Mouse (Mus musculus): ENCODE measurements around the gene Yrdc.

Gene Yrdc

GRCm38 (mm10) chr4:124850261-124850913 lies at the start of gene Yrdc:
Yrdc (plus strand) TSS chr4:124850679.
- TF ChIP-seq GATA4 (IDR thresholded peaks at IDR 0.05; ENCODE audit: insufficient replicate concordance, low read length) = no peak

- TF ChIP-seq GATA4 (IDR thresholded peaks at IDR 0.05; ENCODE audit: insufficient replicate concordance, low read length) = no peak
These were observed 48.7 kb upstream of the Yrdc start, which contains the start of gene Mtf1 for GRCm38 (mm10) chr4:124801552-124802308. Mtf1 (plus strand) TSS chr4:124802104.

DNA sequence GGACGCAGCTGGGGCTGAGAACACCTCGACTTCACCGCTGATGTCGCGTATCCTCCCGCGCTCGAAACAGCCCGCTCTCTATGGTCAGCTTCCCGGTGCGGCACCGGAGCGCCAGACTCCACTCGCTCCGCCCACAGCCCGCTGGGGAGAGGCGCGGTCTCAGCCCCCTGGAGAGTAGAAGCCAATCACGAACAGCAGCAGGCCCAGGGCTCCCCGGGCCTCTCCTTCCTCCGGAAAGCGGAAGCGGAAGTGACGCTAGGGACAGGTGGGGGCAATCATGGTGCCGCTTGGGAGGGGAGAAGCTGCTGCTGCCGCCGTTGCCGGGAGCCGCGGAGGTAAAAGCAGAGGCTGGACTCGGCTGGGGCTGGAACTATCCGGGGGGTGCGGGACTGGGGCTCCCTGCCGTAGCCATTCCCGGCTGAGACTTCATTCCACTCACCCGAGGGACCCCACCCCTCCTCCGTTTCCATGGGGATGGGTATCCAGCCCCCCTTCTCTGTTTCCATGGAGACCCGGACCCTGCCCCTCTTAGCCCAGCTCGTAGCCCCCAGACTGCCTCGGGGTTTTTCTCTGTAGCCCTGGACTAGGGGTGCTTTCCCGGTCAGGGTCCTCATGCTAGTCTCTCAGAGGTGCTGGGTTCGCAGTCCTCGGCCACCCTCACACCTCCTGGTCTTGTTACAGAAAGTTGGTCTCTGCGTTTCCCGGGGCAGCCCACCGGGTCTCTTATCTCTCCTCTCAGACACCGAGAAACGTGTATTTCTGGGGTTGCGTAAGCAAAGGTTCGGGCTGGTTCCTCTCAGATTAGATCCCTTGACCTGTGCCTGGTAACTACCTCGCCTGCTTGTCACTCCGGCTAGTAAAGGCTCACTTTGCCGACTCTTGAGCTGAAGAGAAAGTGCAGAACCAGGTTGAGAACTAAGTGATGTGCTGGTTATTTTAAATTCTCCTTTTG lies 47.9 kb upstream of the Yrdc start:
- TF ChIP-seq GATA4 (IDR thresholded peaks at IDR 0.05; ENCODE audit: insufficient replicate concordance, low read length) = no peak; the same call in 1 of the 2 replicates

- TF ChIP-seq GATA4 (IDR thresholded peaks at IDR 0.05; ENCODE audit: insufficient replicate concordance, low read length) = no peak
These were observed 47.1 kb upstream of the Yrdc start for GRCm38 (mm10) chr4:124803406-124803805.

DNA sequence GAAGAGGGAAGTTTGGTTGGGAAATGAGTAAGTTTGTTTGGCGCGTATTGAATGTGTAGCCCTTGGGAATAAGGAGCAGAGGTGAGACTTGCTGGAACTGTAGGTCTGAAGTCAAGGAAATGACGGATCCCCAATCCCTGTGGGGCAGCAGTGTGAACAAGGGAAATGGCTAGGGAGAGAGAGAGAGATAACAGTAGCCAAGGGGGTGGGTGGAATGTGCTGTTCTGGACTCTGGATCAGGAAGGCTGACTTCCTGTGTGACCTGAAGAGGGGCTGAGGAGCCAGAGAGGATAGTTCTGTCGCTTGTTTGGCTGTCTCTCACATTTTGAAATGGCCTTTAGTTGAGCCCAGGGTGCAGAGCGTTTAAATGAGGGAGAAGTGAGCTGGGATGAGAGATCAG lies 42.0 kb upstream of the Yrdc start:
- peak; percentile 94 for TF ChIP-seq GATA4 (IDR thresholded peaks at IDR 0.05; ENCODE audit: insufficient replicate concordance, low read length)

GRCm38 (mm10) chr4:124809136-124809883 lies 41.2 kb upstream of the Yrdc start:
- no peak for TF ChIP-seq GATA4 (IDR thresholded peaks at IDR 0.05; ENCODE audit: insufficient replicate concordance, low read length)

DNA sequence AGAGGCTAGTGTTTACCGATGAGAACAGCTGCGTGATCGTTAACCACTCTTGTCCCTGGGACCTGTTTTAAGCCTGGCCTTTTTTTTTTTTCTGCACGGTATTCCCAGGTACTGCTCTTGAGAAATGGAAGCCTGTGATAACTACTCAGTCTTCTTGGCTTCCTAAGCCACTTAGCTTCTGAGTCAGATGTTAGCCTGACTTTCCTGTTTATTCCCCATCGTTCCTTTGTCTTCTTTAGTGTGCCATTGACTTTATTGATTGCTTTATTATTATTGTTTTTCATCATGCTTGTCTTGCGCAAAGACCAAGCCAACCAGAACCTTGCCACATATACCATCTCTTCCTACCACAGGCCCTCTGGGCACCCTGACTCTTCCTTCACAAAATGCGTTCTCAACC lies 40.4 kb upstream of the Yrdc start:
- no peak for TF ChIP-seq GATA4 (IDR thresholded peaks at IDR 0.05; ENCODE audit: insufficient replicate concordance, low read length)

- TF ChIP-seq GATA4 (IDR thresholded peaks at IDR 0.05; ENCODE audit: insufficient replicate concordance, low read length) = no peak
These were observed 39.0 kb upstream of the Yrdc start for GRCm38 (mm10) chr4:124811347-124811975.

DNA sequence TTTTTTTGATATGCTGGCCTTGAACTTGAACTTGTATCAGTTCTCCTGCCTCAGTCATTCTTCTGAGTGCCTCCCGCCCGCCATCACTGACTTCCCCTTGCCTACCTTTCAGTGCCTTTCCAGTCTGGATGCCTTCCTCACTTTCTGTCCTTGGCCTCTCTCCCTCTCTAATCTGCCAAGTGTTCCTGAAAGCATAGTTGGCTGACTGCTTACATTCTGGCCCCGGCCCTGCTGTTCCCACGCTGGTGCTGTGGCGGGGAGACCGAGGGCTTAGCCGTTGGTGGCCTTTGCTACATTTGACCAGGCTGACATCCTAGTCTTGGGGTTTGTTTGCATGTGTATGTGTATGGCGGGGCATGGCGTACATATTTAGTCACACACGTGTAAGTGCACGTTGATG lies 34.6 kb upstream of the Yrdc start:
- TF ChIP-seq GATA4 (IDR thresholded peaks at IDR 0.05; ENCODE audit: insufficient replicate concordance, low read length) = no peak

DNA sequence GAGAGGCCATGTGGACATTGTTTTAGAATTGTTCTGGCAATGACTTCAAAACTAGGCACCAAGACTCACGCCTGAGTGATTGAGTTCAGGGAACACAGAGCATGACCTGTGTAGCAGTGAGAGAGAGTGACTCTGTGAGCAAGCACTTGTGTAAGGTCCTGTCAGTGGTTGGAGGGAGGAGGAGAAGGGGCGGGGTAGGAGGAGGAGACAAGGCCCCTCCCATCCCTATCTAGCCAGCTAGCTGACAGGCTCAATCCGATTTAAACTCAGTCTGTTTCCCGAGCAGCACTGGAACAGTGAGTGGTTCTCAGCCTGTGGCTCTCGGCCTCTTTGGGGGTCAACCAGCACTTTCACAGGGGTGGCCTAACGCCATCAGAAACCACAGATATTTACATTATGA lies 32.7 kb upstream of the Yrdc start:
- TF ChIP-seq GATA4 (IDR thresholded peaks at IDR 0.05; ENCODE audit: insufficient replicate concordance, low read length) = peak; percentile 24; the same call in 1 of the 2 replicates

DNA sequence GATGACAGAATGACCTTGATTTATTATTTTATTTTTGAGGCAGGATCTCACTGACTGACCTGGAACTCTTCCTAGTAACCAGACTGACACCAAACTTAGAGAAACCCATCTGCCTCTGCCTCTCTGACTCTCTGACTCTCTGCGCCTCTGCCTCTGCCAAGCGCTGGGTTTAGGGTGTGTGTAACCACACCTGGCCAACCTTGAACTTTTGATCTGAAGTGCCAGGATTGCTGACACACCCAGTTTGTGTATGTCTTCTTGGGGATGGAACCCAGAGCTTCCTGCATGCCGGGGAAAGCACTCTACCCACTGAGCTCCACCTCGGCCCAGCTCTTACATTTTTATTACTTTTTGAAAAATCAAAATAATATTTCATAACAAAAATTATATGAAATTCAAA lies 31.6 kb upstream of the Yrdc start:
- no peak for TF ChIP-seq GATA4 (IDR thresholded peaks at IDR 0.05; ENCODE audit: insufficient replicate concordance, low read length)

DNA sequence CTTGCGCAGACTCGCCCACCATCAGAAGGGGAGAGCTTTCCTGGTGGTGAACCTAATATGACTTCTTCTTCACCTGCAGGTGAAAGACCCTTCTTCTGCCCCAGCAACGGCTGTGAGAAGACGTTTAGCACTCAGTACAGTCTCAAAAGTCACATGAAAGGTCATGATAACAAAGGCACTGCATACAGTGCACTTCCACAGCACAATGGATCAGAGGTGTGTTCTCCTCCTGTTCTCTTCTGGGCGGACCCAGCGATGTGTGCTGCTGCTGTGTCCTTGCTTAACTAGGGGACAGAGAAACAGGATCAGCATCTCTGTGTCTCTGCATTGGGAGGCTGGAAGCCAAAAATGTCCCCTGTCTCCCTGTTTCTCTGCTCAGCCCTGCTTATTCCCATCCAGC lies 25.5 kb upstream of the Yrdc start:
- no peak for TF ChIP-seq GATA4 (IDR thresholded peaks at IDR 0.05; ENCODE audit: insufficient replicate concordance, low read length)

DNA sequence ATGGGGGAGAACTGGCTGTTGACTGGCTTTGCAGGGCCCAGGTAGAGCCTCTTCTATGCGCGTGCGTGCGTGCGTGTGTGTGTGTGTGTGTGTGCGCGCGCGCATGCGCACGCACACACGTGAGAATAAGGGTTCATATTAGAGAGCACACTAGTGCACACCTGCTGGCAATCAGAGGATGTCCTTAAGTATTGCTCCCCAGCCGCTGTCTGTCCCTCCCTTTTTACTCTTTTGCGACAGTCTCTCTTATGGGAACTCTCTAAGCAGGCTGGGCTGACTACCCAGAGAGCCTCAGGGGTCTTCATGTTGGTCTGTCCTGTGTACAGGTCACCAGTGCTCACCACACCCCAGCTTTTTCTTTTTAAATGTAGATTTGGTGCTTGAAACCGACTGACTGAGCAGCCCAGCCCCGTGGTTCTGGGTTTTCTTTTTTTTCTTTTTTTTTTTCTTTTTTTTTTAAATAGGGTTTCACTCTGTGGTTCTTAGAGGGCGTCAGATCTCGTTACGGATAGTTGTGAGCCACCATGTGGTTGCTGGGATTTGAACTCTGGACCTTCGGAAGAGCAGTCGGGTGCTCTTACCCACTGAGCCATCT lies 25.0 kb upstream of the Yrdc start:
- TF ChIP-seq GATA4 (IDR thresholded peaks at IDR 0.05; ENCODE audit: insufficient replicate concordance, low read length) = no peak

DNA sequence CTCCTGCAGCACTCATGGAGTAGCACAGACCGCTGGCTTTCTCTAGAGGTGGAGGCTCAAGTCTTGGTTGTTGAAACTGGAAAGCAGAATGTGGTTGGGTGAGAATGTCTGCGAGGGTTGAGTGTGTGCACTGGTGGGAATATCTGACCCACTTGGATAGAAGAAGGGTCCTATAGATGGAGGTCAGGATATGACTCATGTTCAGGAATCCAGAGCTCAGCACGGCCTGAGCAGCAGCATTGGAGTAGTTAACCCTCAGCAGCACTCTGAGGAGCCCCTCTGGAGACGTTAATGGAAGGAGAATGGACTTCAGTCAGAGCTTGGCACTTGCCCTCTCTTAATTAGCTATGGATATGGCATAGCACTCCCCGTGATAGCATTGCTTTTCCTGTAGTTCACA lies 20.8 kb upstream of the Yrdc start:
- TF ChIP-seq GATA4 (IDR thresholded peaks at IDR 0.05; ENCODE audit: insufficient replicate concordance, low read length) = no peak

Data from liver, adult (tissue).